Mouse (Mus musculus) stomach, embryonic 14.5 days (tissue): ENCODE measurements around the gene Ctsh. TPM values are rescaled to one million over a fixed set of nuclear protein-coding genes. Genes with fewer than 3 reads are reported as not detected.

Source experiments
- ATAC-seq: fragments of 200-750 bp; cut with Nextera tagmentation; 2 replicates; pipeline ENCODE4 v1.8.0; 2017; ENCODE audit warnings: low read depth, moderate TSS enrichment; ENCODE audit not compliant: insufficient number of reproducible peaks, insufficient read depth, low FRiP score
- H3K27ac ChIP-seq: fragments of 300-500 bp; sonication (generic); 2 replicates; pipeline ENCODE4 v1.5.1; 2014; ENCODE audit warnings: mild to moderate bottlenecking, low read length, moderate library complexity, mixed read lengths
- H3K27me3 ChIP-seq: fragments of 300-500 bp; sonication (generic); 2 replicates; pipeline ENCODE4 v1.6.1; 2014; ENCODE audit warnings: low read length, control low read depth, mixed read lengths; ENCODE audit not compliant: control insufficient read depth, insufficient read depth
- H3K36me3 ChIP-seq: fragments of 300-500 bp; sonication (generic); 2 replicates; pipeline ENCODE4 v1.6.1; 2014; ENCODE audit warnings: mild to moderate bottlenecking, control low read depth, low read length, moderate library complexity, mixed read lengths; ENCODE audit not compliant: control insufficient read depth, insufficient read depth
- H3K4me1 ChIP-seq: fragments of 300-500 bp; sonication (generic); 2 replicates; pipeline ENCODE4 v1.6.1; 2014; ENCODE audit warnings: low read length, control low read depth, mixed read lengths; ENCODE audit not compliant: control insufficient read depth, insufficient read depth
- H3K4me2 ChIP-seq: fragments of 300-500 bp; sonication (generic); replicated peaks from 2 replicates; pipeline ENCODE4 v1.6.1; 2014; ENCODE audit warnings: low read depth, low read length, control low read depth
- H3K4me3 ChIP-seq: fragments of 300-500 bp; sonication (generic); 2 replicates; pipeline ENCODE4 v1.5.1; 2014; ENCODE audit warnings: low read depth, low read length, control low read depth
- H3K9ac ChIP-seq: fragments of 300-500 bp; sonication (generic); replicated peaks from 2 replicates; pipeline ENCODE4 v1.6.1; 2014; ENCODE audit warnings: low read depth, mild to moderate bottlenecking, control low read depth, low read length, moderate library complexity, mixed read lengths
- H3K9me3 ChIP-seq: fragments of 300-500 bp; sonication (generic); 2 replicates; pipeline ENCODE4 v1.6.1; 2016; ENCODE audit warnings: low read depth, low read length, control low read depth; ENCODE audit not compliant: control insufficient read depth
- WGBS: fragments of 180-500 bp; shearing (Covaris S2); extraction: QIAGEN DNeasy Blood & Tissue Kit; methylation state at CpG from one replicate; pipeline ENCODE4 v1.1.7; 2014; 5-methylcytosine and 5-hydroxymethylcytosine counted together
- polyA plus RNA-seq: library from polyadenylated mRNA; unstranded; fragments of >200 nt; fragmentation: Nextera tagmentation; extraction: Ambion mirVana; gene quantifications from 2 replicates; pipeline ENCODE4 v1.2.1, GENCODE M21; 2014

The Ctsh gene
- polyA plus RNA-seq, 1 experiment from 2014 or later, result 46.0 TPM

DNA sequence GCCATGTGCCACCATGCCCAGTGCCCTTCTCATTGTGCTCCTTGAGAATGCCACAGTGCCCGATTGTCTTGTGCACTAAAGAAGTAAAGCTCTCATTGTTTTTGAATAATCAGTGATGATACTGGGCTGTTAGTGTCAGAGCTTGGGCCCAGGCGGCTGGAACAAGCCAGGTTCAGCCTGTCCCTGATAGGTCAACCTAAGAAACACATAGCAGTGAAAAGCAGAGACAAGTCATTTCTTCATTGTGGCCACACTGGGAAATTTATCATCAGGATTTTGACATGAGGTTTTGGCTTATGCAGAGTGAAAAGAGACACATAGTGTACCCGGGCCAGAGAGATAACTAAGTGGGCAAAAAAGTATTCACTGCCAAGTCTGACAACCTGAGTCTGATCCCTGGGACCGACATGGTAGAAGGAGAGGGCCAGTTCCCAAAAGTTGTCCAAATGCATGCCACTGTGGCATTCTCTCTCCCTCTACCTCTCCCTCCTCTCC is 68.3 kb downstream of the Ctsh start:
- Histone ChIP-seq H3K36me3 (no peaks in the 10 kb centered on the region), H3K9ac (no peak overlapping the region), H3K9me3 (no peaks in the 10 kb centered on the region), H3K4me2 (no peak overlapping the region), H3K27me3 (no peaks in the 10 kb centered on the region), H3K27ac (no peak overlapping the region), H3K4me3 (no peak overlapping the region), H3K4me1 (no peaks in the 10 kb centered on the region)
- ATAC-seq, result no peak
- WGBS, result 79% methylated on average over 4 of the region's 4 CpGs

- H3K4me1 ChIP-seq, result no peaks in the 10 kb centered on the region
- WGBS, result 34% methylated on average over 11 of the region's 11 CpGs
- H3K27ac ChIP-seq, result no peak overlapping the region
- H3K9ac ChIP-seq, result no peak overlapping the region
- H3K9me3 ChIP-seq, result no peaks in the 10 kb centered on the region
- ATAC-seq, result peak; percentile 67
- no peak overlapping the region for H3K4me2 ChIP-seq
- H3K4me3 ChIP-seq, result no peak overlapping the region
- no peaks in the 10 kb centered on the region for H3K36me3 ChIP-seq
- H3K27me3 ChIP-seq, result no peaks in the 10 kb centered on the region
Measured at GRCm38 (mm10) chr9:90124156-90124872, 70.4 kb downstream of the Ctsh start.

GRCm38 (mm10) chr9:90124873-90125245 is 70.9 kb downstream of the Ctsh start:
- no peaks in the 10 kb centered on the region for H3K27me3 ChIP-seq
- H3K9ac ChIP-seq, result no peak overlapping the region
- H3K36me3 ChIP-seq, result no peaks in the 10 kb centered on the region
- WGBS, result 26% methylated on average over 8 of the region's 8 CpGs
- H3K9me3 ChIP-seq, result no peaks in the 10 kb centered on the region
- H3K4me2 ChIP-seq, result no peak overlapping the region
- H3K4me1 ChIP-seq, result no peaks in the 10 kb centered on the region
- H3K27ac ChIP-seq, result no peak overlapping the region
- no peak overlapping the region for H3K4me3 ChIP-seq
- ATAC-seq, result no peak

Other genes starting within 250 kb of the Ctsh start
- gene Rasgrf1, start 144.2 kb upstream of the Ctsh start, polyA plus RNA-seq, result 0.46 and 0.59 TPM in 2 replicates
- 490 and 495 TPM in 2 replicates for gene Morf4l1, start 60.6 kb downstream of the Ctsh start, polyA plus RNA-seq
- gene Adamts7, start 108.9 kb downstream of the Ctsh start, polyA plus RNA-seq, result 17.9 and 20.1 TPM in 2 replicates
- gene Tbc1d2b, start 216.7 kb downstream of the Ctsh start, polyA plus RNA-seq, result 20.9 and 23.3 TPM in 2 replicates